Mouse (Mus musculus) bone marrow, adult 2 months (tissue): Measurements from ENCODE around the gene Mms19. TPM values are rescaled to one million over a fixed set of nuclear protein-coding genes. Genes with fewer than 3 reads are reported as not detected.
A peak's percentile ranks its signal among the peaks of the same experiment; 100 is the strongest.
"Not testable (repeated sequence)": the region's sequence is repeated elsewhere in the genome, so short reads cannot be mapped to it uniquely, and the experiment has no call there.

Experiments used
- H3K27ac ChIP-seq: fragments of 200-500 bp; 2 replicates; pipeline ENCODE4 v1.5.1; 2012; ENCODE audit warnings: low read depth, mild to moderate bottlenecking, control low read depth, inconsistent platforms, low read length; ENCODE audit not compliant: control insufficient read depth, poor library complexity, insufficient read depth
- H3K4me1 ChIP-seq: fragments of 200-500 bp; 2 replicates; pipeline ENCODE4 v1.6.1; 2011; ENCODE audit warnings: low read length; ENCODE audit not compliant: control insufficient read depth, insufficient read depth
- H3K4me3 ChIP-seq: fragments of 200-500 bp; replicated peaks from 2 replicates; pipeline ENCODE3; 2011; ENCODE audit warnings: mild to moderate bottlenecking, low read depth, low read length, control low read depth; ENCODE audit not compliant: control insufficient read depth
- CTCF ChIP-seq: fragments of 200-500 bp; IDR thresholded peaks from 2 replicates; pipeline ENCODE4 v1.5.1; 2011; ENCODE audit warnings: low read length, control low read depth; ENCODE audit not compliant: control insufficient read depth, insufficient read depth
- POLR2A ChIP-seq: fragments of 200-500 bp; IDR thresholded peaks from 2 replicates; pipeline ENCODE4 v1.6.1; 2011; ENCODE audit warnings: low read depth, mild to moderate bottlenecking, control low read depth, low read length, borderline replicate concordance; ENCODE audit not compliant: control insufficient read depth
- WGBS: fragments of 180-500 bp; shearing (Covaris S2); methylation state at CpG from one replicate; pipeline ENCODE4 v1.1.7; 2018; 5-methylcytosine and 5-hydroxymethylcytosine counted together
- polyA plus RNA-seq: library from polyadenylated mRNA; stranded (reverse); fragments of >200 nt; gene quantifications from 2 replicates; pipeline ENCODE4 v1.2.4, GENCODE M21; 2011; ENCODE audit warnings: low replicate concordance; ENCODE audit not compliant: missing spikeins, insufficient read depth, insufficient read length

Mms19 gene
- polyA plus RNA-seq, 1 experiment, result 45.8 TPM

GRCm38 (mm10) chr19:41934124-41934523, 46.8 kb downstream of the Mms19 start:
- H3K4me3 ChIP-seq, result peak overlapping the region; percentile 100
- TF ChIP-seq CTCF, result no peak
- no peak for TF ChIP-seq POLR2A
- 22% methylated on average over 6 of the region's 6 CpGs for WGBS
- no peak overlapping the region for H3K27ac ChIP-seq
- H3K4me1 ChIP-seq, result peaks cover 3% of the 10 kb centered on the region

- Histone ChIP-seq H3K4me3 (peak within 1 kb of the TSS; percentile 100), H3K27ac (peak within 1 kb of the TSS; percentile 73), H3K4me1 (peaks cover 3% of the 10 kb centered on the region)
- WGBS, result under 1% methylated on average over 47 of the region's 47 CpGs
- TF ChIP-seq CTCF (no peak), POLR2A (peak; percentile 61)
Measured at GRCm38 (mm10) chr19:41933179-41934086, 47.5 kb downstream of the Mms19 start, which contains the start of the genes Exosc1 and Zdhhc16. Exosc1 (minus strand) TSS chr19:41933423. Zdhhc16 (plus strand) TSS chr19:41933480.

- under 1% methylated on average over 28 of the region's 28 CpGs for WGBS
- peak overlapping the region; percentile 97 for H3K4me3 ChIP-seq
- H3K27ac ChIP-seq, result peak overlapping the region; percentile 73
- H3K4me1 ChIP-seq, result peaks cover 3% of the 10 kb centered on the region
- TF ChIP-seq CTCF (peak; percentile 1; the same call in 1 of the 2 replicates), POLR2A (no peak)
Measured at GRCm38 (mm10) chr19:41932686-41933085, 48.3 kb downstream of the Mms19 start.

DNA sequence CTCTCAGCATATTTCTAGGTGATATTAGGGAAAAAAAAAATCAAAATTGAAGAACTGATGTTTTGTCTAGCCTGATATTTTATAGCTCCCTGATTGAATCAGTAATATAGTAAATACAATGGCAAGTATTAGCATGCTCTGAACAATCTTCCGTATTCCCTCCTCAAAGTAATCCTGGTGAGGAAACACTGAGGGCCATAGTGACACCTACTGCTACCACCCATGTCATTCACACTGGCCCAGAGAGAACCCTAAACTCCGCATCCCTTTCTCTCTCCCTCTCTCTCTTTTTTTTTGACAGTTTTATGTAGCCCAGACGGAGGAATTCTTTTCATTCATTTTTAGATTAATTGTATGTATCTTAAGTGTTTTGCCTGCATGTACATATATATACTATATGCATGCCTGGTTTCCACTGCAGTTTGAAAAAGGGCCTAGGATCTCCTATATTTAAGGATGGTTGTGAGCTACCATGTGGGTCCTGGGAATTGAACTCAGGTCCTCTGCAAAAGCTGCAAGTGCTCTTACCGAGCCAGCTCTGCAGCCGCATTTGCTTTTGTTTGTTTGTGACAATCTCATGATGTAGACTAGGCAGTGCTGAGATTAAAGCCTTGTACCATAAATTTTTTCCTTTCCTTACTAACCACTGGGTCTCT, 60.4 kb downstream of the Mms19 start:
- WGBS, result 88% methylated on average over 5 of the region's 5 CpGs
- Histone ChIP-seq H3K27ac (no peak overlapping the region), H3K4me3 (no peak overlapping the region), H3K4me1 (peaks cover 1% of the 10 kb centered on the region)
- TF ChIP-seq CTCF, result no peak
- no peak for TF ChIP-seq POLR2A

DNA sequence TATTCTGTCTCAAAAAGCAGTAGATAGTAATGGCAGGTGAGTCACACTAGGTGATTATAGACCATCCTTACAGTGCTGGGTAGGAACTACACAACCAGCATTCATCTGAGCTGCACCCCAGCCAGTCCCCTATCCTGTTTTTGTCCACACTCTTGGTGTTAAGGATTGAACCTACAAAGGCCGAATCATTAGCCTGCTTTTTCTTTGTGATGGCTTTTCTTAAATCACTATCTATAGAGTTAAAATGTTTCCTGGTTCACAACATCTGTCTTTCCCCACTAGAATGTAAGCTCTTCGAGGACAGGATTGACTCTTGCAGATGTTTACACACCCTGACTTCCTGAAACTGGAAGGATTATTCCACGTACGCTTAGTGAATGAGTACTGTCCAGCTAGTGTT, 61.5 kb downstream of the Mms19 start:
- Histone ChIP-seq H3K27ac (no peak overlapping the region), H3K4me1 (peaks cover 3% of the 10 kb centered on the region), H3K4me3 (no peak overlapping the region)
- TF ChIP-seq POLR2A (no peak), CTCF (no peak)
- WGBS, result 58% methylated on average over 4 of the region's 4 CpGs

- Histone ChIP-seq H3K4me1 (peaks cover 3% of the 10 kb centered on the region), H3K27ac (peak overlapping the region; percentile 62), H3K4me3 (no peak overlapping the region)
- WGBS, result 37% methylated on average over 4 of the region's 4 CpGs
- TF ChIP-seq POLR2A, result no peak
- no peak for TF ChIP-seq CTCF
Measured at GRCm38 (mm10) chr19:41916853-41917252, 64.1 kb downstream of the Mms19 start.

GRCm38 (mm10) chr19:41915294-41915693, 65.7 kb downstream of the Mms19 start:
- TF ChIP-seq CTCF, result no peak
- TF ChIP-seq POLR2A, result no peak
- WGBS, result 67% methylated on average over 3 of the region's 3 CpGs
- Histone ChIP-seq H3K4me1 (peaks cover 3% of the 10 kb centered on the region), H3K4me3 (no peak overlapping the region), H3K27ac (no peak overlapping the region)

DNA sequence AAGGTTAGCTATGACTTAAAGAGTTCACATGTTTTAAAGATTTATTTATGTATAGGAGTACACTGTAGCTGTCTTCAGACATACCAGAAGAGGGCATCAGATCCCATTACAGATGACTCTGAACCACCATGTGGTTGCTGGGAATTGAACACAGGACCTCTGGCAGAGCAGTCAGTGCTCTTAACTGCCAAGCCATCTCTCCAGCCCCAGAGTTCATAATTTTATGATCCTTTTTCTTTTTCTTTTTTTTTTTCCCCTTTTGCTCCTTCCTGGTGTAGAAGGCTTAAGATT, 66.4 kb downstream of the Mms19 start:
- peak overlapping the region; percentile 49; the same call in 1 of the 2 replicates for H3K27ac ChIP-seq
- H3K4me3 ChIP-seq, H3K4me1 ChIP-seq: not testable (repeated sequence)
